8 mouse cellular contexts compared by ENCODE assay signal in genomic region chr4:145129956-145130548, GRCm38 (mm10).
DNase-seq lines count a peak whose midpoint lies in the region; ATAC-seq lines count a peak whose summit lies in the region.

No protein-coding gene starts in this region.

- no peaks in the 10 kb centered on the region for H3K9me3 ChIP-seq in lung, embryonic 16.5 days (ENCODE audit: control insufficient read depth, low read length)
- H3K9me3 ChIP-seq in forebrain, embryonic 10.5 days = no peaks in the 10 kb centered on the region

- H3K27ac ChIP-seq in lung, embryonic 16.5 days (ENCODE audit: low read length) = peak overlapping the region; percentile 73
- H3K27ac ChIP-seq in forebrain, embryonic 10.5 days = no peak overlapping the region

- H3K4me2 ChIP-seq in lung, embryonic 16.5 days (ENCODE audit: low read depth, low read length) = no peak overlapping the region

- no peak overlapping the region for H3K4me3 ChIP-seq in lung, embryonic 16.5 days (ENCODE audit: low read length)
- no peak overlapping the region for H3K4me3 ChIP-seq in forebrain, embryonic 10.5 days

- DNase-seq in thymus, postnatal 0 days (ENCODE audit: low spot score) = peak; percentile 27
- DNase-seq in thymus, adult 18-20 months = no peak
- DNase-seq in frontal cortex, postnatal 36 days (ENCODE audit: low spot score in 2 of 2) = peak; percentile 56 to 80
- peak; percentile 68 for DNase-seq in kidney, postnatal 14 days
- DNase-seq in testis, postnatal 14 days (ENCODE audit: low spot score) = peak; percentile 38
- no peak for DNase-seq in liver
- DNase-seq in forebrain, embryonic 10.5 days (ENCODE audit: extremely low spot score, low spot score) = no peak

- H3K4me1 ChIP-seq in lung, embryonic 16.5 days (replicated peaks; ENCODE audit: control insufficient read depth, insufficient read depth, low read length) = peaks cover 6% of the 10 kb centered on the region
- H3K4me1 ChIP-seq in forebrain, embryonic 10.5 days = no peaks in the 10 kb centered on the region

- peaks cover 31% of the 10 kb centered on the region for H3K36me3 ChIP-seq in lung, embryonic 16.5 days (ENCODE audit: control insufficient read depth, insufficient read depth, low read length)
- peaks cover 74% of the 10 kb centered on the region for H3K36me3 ChIP-seq in forebrain, embryonic 10.5 days (replicated peaks)

- H3K9ac ChIP-seq in lung, embryonic 16.5 days (ENCODE audit: low read length) = no peak overlapping the region

- ATAC-seq in lung, embryonic 16.5 days (ENCODE audit: low read depth) = peak; percentile 88

- no peaks in the 10 kb centered on the region for H3K27me3 ChIP-seq in lung, embryonic 16.5 days (ENCODE audit: control insufficient read depth, insufficient read depth, low read depth, low read length)
- H3K27me3 ChIP-seq in forebrain, embryonic 10.5 days (ENCODE audit: poor library complexity, severe bottlenecking) = no peaks in the 10 kb centered on the region

Comparison
In these comparisons a context has a peak if more than half of its experiments do, and no peak if none do; other contexts are left out.
1. DNase-seq: peak in thymus, postnatal 0 days (single experiment), frontal cortex, postnatal 36 days (2 of 2), kidney, postnatal 14 days (single experiment) and testis, postnatal 14 days (single experiment); none in thymus, adult 18-20 months (0 of 2), liver (single experiment) and forebrain, embryonic 10.5 days (single experiment).